Mouse (Mus musculus) embryo, embryonic 11 days (tissue): ENCODE results near the gene D930048N14Rik.
"Not testable (repeated sequence)": the region's sequence is repeated elsewhere in the genome, so short reads cannot be mapped to it uniquely, and the experiment has no call there.

Source experiments
- DNase-seq: peaks from one replicate; pipeline ENCODE4 v3.0.0-alpha.2; 2015

The D930048N14Rik gene

DNA sequence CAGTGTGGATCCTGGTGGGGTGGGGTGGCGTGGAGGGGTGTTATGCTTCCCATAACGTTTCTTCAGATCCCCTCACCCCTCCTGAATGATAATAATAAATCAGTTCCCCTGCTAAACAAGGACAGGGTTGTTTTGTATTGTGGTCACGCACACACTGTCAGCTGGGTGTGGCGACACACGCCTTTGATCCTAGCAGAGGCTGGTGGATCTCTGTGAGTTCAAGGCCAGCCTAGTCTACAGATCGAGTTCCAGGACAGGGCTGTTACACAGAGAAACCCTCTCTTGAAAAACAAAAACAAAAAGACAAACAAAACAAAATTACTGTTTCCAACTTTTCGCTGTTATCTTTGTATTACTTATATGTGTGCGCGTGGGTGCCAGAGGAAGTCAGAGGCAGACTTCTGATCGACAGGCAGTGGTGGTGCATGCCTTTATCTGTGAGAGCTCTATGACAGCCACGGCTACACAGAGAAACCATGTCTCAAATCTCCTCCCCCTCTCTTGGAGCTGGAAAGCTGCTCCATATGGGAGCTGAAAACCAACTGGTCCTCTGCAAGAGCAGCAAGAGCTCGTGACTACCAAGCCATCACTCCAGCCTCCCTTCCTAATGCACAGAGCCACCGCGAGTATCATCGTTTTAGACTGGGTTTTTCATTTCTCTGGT lies 21.0 kb upstream of the D930048N14Rik start:
- DNase-seq, result no peak

DNA sequence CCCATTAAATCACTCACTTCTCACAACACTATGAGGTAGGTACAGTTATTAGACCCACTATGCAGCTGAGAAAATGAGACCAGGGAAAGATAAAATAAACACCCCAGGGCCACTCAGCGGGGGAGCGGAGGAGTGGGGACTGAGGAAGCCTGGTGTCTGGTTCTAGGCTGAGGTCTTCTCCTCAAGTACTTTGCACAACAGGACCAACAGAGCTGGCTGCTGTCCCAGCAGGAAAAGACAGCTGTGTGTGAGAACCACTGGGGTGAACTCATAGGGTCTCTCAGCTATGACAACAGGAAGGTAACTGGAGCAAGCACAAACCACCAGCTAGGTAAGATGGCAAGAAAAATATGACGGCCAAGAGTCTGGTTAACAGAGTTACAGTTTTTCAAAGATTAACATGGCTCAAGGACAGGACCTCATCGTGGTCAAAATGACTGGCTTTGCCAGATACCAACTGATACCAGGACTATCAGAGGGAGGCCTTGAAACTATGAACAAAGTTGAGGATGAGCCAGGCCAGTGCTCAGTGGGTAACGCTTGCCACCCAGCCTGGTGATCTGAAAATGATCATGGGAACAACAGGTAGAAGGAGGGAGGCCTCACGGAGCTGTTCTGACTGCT lies 18.5 kb upstream of the D930048N14Rik start:
- no peak for DNase-seq

DNA sequence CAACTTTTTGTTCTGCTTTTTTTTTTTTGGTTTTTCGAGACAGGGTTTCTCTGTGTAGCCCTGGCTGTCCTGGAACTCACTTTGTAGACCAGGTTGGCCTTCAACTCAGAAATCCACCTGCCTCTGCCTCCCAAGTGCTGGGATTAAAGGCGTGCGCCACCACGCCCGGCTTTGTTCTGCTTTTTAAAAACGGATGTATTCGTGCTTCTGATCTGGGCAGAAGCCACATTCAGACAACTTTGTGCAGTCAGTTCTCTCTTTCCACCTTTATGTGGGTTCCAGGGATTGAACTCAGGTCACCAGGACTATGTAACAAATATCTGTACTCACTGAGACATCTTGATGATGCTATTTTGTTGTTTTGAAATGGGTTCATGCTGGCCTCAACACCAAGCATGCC lies 17.6 kb upstream of the D930048N14Rik start:
- DNase-seq, result not testable (repeated sequence)

DNA sequence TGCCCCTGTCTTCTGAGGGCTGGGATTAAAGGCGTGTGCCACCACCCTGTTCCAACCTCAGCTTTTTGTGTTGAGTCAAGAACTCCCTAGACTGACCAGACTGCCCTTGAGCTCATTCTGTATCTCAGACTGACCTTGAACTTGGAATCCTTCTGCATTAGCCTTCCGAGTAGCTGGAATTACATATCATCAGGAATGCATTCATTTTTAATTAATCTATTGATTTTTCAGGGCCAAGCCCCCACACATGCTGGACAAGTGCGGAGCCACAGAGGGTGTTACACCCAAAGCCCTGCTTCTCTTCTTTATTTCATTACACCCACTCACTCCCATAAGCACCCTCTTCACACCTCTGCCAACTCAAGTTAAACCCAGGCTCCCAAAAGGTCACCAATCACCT lies 17.0 kb upstream of the D930048N14Rik start:
- DNase-seq, result no peak

DNA sequence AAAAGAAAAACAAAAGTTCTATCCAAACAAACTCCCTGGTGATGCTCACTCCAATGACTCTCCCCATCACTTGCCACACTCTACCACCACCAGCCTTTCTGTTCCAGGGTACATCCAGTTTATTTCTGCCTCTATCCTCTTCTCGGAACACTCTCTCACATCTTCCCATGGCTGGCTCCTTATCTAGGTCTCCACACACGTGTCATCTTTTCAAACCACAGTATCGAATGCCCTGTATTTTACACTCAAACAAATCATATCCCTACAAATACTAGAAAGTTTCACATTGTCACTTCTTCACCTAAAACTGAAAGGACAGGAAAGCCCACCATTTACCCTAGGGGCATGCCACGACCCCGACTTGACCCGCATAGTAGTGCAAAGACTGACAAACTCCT lies 15.6 kb upstream of the D930048N14Rik start:
- no peak for DNase-seq

DNA sequence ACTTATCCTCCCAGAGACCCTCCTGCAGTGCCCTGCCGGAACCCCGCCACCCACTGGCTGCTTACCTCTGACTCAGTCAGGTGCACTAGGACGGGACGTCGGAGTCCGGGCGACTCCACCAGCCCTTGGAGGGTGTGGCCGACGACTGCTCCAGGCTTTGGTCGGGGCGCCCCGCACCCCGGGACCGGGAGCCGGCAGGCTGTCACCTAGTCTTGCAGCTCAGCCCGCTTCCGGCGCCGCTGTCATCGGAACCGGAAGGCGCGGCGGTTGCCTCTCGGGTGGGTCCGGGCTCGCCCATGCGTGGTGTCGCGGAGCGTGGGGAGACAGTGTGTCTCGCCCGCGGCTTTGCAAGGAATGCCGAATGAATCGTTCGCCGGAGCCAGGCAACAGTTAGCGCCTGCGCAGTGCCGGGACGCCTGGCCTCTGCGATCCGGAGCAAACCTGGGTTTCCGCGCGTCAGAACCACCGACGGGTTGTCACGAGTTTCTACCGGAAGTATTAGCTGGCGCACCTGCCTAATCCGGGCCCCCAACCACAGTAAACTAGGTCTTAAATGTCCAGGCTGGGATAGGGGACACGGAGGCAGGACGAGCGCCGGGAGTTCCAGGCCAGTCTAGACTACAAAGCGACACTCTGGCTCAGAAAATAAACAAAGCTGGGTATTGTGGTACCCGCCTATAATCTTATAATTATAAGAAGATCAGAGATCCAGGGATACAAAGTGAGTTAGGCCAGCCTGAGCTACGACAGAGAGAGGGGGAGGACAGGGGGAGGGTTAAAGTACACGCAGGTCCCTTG lies 15.0 kb upstream of the D930048N14Rik start, which contains the start of gene Rmnd5b:
Rmnd5b (minus strand) TSS at position 372 of the 798 bp plus-strand sequence.
- peak; percentile 90 for DNase-seq

DNA sequence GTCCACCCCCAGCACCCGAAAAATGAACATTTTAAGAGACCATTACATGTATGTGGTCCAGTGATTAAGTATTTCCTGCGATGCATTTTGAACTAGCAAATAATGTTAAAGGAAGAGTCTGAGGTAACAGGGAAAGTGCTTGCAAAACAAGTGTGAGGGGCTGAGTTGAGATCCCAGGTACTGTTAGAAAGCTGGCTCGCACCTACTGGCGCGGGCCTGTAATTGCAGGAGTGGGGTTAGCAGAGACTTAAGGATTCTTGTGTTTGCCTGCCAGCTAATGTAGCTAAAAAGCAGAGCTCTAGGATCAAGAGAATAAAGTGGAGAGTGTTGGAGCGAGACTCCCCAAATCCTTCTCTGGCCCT lies 14.4 kb upstream of the D930048N14Rik start:
- peak; percentile 86 for DNase-seq

DNA sequence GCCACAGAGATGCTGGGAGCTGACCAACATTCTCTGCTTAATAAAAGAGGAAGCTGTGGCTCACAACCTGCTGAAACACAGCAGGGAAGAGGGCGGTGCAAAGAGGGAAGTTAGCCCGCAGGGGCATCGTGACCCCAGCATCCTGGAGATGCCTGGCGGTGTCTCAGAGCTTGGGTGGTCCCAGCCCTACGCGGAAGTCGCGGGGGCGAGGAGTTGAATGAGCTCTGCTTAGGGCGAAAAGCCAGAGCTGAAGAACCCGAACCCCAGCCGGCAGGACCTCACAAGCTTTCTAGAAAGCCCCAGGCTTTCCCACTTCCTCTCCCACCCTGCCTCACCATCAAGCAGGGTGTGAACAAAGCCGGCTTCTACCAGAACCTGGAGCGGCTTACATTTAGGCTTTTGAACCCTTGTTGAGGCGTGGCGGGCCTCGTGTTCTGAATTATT lies 12.8 kb upstream of the D930048N14Rik start:
- DNase-seq, result peak; percentile 85

DNA sequence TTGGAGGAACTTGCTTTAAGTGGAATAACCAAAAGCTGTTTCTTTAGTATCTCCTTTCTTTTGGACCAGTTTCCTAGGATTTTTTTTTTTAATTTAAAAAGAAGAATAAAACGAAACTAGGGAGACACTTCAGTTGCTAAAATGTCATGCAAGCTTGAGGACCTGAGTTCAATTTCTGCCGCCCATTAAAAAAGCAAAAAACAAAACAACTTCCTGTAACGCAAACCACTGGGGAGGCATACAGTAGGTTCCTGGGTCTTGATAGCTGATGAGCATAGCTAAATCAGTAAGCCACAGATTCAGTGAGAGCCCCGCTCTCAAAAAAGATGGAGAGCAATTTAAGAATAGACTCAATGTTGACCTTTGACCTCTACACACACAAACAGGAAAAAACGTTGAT lies 12.3 kb upstream of the D930048N14Rik start:
- DNase-seq, result no peak

DNA sequence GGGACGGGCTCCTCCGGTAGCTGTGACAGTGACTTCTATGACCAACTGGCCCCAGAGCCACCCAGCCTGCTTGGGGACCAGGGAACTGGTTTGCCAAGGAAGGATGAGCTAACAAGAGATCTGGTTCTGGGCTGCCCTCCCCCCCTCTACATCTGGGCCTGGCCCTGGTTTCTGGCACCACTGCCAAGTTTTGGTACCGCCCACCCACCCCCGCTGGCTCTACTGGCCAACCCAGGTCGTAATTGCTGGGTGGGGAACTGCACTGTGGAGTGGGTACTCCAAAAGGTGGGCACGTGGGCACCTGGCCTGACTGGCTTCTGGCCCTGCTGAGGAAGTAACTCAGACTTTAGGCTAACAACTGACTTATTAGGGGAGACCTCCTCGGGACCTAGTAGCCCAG lies 10.0 kb upstream of the D930048N14Rik start:
- DNase-seq, result no peak

DNA sequence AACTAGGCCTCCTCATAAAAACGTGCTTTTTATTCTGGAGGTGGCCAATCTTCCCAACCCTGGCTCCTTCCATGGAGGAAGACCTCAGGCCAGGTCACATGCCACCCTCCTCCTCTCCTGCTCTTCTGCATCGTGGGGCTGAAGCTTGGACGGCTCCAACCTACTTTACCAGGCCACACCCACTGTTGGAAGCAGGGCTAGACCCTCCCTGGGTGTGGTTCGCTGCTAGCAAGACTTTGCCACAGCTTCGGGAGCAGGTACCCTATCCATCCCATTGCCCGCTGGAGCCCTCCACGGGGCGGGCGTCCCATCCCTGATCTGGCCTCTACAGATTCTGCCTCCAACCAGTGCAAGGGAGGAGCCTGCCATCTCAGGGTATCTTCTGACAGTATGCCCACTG lies 7.6 kb upstream of the D930048N14Rik start:
- no peak for DNase-seq

DNA sequence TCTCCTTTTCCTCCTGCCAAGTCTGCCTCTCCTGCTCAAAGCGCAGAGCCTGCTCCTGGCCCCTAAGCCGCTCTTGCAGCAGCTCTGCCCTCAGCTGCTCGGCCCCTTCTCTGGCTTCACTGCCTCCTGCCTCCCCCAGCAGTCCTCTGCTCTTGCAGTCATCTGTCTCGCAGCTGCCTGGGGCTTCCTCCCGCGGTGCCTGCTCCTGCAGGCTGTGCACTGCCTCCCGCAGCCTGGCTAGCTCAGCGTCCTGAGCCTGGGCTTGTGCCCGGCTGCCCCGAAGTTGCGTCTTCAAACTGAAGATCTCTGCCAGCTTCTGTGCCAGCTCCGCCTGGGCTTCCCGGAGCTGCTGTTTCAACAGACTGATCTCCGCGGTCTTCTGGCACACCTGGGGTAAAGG lies 7.0 kb upstream of the D930048N14Rik start:
- no peak for DNase-seq

DNA sequence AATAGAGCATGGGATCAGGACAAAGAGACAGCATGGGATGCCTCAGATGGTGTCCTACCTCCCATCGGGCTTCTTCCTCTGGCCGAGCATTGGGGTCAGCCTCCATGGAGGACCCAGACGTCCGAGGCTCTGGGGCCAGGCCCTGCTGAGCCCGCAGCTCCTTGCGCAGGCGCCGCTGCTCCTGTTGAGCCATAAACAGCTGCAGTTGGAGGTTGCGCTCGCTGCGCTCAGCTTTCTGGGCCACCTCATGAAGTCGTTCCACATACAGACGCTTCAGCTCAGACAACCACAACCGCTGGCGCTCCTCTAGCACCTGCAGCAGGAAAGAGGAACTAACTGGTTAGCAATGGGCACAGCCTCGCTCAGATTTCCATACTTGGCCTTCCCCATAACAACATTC lies 6.5 kb upstream of the D930048N14Rik start:
- DNase-seq, result no peak

DNA sequence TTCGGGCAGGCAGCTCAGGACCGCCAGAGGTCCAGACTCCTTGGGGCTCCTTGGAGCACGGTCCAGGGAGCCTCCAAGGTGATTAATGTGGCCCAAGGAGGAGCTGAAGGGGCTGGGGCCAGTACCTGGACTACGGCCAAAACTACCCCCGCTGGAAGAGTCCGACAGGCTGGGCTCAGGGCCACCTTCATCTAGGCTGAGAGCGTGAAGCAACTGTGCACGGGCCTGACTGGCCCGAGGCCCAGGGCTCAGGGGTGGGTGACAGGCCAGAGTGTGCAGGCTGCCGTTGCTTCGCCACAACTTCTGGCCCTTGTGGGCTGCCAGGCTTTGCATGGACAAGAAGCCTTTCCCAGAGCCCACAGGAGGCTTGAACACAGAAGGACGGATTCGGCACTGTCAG lies 5.5 kb upstream of the D930048N14Rik start:
- no peak for DNase-seq

DNA sequence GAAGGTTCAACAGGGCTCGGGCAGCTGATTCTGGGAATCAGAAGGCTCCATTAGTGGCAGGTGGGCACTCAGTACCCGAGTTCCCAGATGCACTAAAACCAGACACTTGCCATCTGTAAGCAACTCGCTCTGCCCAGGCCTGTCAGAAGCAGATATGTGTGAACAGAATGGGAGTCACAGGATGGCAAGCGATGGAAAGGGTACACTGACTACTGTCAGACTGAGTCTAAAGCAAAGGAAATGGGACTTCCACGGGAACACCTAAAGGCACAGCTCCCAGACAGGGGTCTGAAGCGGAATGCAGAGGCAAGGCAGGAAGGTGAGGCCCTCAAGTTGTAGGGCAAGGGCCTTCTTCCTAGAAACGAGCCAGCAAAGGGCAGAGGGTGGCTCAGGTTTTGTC lies 4.5 kb upstream of the D930048N14Rik start:
- no peak for DNase-seq

DNA sequence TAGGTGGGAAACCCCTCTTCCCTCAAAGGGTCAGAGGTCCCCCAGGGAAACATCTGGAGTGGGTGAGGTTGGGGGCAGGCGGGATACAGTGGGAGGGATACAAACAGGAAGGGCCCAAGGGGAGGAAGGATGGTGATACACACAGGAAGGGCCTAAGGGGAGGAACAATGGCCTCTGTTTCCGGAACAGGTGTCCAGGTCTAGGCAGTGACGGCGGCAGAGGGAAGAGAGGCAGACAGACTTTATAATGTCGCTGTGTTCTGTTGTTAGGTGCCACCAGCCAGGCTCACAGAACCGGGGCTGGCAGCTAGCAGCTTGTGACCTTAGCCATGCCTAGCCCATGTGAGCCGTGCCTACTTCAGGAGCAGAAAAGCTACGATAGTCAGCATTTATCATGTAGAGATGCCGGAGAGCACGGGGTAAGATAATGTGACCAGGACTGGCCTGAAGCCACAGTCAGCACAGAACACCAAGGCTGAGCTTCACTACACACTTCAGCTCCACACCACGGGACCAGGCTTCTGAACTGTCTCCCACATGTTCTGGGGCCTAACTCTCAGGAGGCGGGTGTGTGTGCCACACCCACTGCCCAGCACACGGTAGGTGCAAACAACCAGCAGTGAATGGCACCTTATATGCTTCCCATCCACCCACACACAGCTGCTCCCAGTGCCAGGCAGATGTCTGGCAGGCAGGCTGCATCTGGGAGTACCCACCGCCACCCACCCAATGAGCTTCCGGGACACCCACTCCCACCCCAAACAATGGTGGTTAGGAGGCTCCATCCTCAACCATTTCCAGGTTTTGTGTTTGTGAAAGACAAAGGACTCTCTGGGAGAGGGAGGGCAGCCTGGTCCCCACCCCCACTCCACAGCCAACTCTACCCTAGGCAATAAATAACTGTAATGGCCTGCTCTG lies 3.7 kb upstream of the D930048N14Rik start:
- peak; percentile 18 for DNase-seq

DNA sequence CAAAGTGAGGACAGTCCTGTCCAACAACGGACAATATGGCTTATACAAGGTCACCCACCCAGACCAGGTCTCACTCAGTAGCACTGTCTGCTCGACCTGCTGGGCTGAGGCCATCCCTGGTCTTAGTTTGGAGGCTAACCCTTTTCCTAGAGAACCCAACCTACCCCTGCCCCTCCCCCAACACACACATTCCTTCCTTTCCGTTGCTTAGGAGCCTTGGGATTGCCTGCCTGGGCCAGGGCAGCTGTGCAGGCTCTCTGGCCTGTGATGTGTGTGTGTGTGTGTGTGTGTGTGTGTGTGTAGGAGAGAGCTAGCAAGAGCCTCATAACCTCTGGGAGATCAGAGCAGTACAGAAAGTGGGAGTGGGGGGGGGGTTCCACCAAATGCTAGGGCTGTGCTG lies 2.2 kb upstream of the D930048N14Rik start:
- peak; percentile 83 for DNase-seq

DNA sequence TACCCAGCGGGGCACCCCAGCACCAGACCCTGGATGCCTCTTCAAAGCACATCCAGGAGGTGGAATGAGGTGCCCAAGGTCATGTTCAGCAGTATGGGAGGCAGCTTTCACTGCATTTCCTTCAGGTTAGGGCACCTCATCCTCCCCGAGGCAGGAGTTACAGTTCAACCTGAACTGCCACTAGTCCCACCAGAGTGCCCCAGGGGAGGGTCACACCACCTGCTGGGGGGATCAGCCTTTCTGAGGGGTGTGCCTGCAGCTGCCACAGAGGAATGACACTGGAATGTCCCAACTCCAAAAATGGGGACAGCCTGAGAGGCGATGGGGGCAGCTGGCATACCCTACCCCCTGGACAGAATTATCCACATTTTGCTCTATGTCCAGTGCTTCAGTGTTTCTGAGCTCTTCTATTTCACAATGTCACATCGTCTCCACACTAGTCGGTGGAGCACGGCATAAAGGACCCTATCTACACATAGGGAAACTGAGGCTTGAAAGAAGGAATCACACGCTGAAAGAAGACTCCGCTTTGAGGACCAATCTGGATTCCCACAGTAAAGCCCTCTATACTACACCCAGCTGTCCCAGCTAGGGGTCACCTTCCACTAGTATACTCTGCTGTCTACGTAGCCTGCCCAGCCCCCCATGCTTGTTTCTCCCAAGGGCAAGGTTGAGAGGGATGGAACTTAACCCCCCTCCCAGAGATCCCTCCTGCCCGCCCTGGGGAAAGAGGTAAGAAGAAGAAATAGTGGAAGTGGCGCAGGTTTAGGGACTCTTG lies 1.5 kb upstream of the D930048N14Rik start:
- DNase-seq, result no peak

DNA sequence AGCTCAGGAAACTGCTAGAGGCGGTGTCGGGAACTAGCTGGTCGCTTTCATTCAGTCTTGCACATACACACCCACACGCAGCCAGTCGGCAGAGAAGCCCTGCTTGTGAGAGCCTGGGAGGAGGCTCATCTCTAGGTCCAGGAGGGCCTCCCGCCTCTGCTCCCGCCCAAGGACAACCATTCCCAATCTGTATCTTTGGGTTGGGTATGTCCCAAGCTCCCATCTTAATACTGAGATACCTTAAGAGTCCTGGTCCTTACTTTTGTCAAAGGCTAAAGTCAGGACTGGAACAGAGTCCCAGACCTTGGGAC lies 910 bp upstream of the D930048N14Rik start:
- DNase-seq, result peak; percentile 51

DNA sequence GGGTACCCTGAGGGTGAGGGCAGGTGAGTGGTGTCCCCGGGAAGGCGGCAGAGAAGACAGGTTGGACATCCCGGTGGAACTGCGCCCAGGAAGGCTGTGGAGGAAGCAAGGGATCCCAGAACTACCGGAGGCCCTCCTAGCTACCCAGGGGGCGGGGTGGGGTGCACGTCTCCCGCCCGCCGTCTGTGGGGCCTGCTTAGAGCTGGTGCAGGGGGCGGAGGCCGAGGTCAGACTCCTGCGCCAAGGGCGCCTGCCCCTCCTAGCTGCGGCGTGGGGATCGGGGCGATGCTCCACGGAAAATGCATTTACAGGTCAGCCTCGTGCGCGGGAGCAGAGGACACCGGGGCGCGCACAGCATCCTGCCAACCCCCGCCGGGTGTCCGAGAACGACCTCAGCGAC lies 493 bp upstream of the D930048N14Rik start:
- DNase-seq, result peak; percentile 35

DNA sequence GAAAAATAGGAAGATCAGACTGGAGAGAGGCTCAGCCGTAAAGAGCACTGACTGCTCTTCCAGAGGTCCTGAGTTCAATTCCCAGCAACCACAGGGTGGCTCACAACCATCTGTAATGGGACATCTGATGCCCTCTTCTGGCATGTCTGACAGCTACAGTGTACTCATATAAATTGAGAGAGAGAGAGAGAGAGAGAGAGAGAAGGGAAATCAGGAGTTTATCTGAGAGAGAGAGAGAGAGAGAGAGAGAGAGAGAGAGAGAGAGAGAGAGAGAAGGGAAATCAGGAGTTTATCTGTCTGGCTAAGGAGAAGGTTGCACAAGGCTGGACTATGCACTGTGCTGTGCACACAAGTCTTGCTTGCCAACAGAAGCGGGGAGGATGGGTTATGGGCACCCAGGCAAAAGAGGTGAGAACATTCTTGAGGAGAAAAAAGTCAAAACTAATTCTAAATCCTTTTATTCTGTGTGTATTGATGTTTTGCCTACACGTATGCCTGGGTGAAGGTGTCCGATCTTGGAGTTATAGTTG lies 2.2 kb downstream of the D930048N14Rik start:
- DNase-seq, result no peak

DNA sequence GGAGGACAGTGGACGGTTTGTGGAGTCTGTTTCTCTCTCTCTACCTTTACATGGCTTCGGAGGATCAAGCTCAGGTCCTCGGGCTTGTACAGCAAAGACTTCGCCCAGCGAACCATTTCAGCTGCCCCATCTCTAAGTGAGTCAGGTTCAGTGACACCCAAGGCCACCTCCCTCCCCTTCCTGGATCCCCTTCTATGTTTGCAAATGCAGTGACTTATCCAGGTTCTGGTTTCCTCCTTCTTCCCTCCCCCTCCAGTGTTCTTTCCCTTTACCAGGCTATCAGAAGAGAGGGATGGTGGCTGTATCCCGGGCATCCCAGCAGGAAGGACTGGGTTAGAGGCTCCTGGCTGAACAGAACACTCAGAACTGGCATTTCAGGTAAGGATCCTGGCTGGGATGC lies 3.0 kb downstream of the D930048N14Rik start:
- DNase-seq, result no peak
